24 mouse cellular contexts compared by ENCODE assay signal in the genomic region with DNA sequence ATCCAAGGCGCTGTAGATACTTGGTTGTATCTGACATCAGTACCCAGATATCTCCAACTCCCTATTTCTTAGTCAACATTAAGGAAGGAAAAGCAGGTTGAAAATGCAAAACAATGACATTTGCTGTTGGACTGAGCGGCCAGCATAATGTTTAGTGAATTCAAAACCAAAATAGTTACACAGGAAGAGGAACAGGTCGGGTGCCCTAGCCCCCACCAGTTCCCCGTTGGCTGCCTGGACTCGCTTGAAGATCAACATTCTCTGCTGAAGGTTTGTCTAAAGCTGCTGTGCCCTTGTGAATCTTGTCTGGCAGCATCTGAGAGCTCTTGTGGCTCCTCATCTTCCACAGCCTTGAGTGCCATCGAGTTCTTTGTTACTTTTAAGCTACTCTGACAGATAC.
DNase-seq lines count a peak whose midpoint lies in the region; ATAC-seq and TF ChIP-seq lines count a peak whose summit lies in the region.
"Had no signal": no experiment of that assay in that cellular context is flagged by ENCODE, and none has a peak within 500 bp of the region (broad histone marks: within the 10 kb centered on the region; RNA-seq: fewer than 3 reads in every experiment).

No protein-coding gene starts in this region.

- peaks cover 28% of the 10 kb centered on the region for H3K4me1 ChIP-seq in bone marrow macrophage, adult 2 months (ENCODE audit: control insufficient read depth, insufficient read depth, low read length)
- H3K4me1 ChIP-seq: embryonic facial prominence, embryonic 12.5 days; forebrain, embryonic 13.5 days had no signal

- H3K79me2 ChIP-seq in macrophage (ENCODE audit: inconsistent target), result no peaks in the 10 kb centered on the region

- peak; percentile 15 to 20 for DNase-seq in urinary bladder, adult 18-20 months (ENCODE audit: low spot score in 2 of 2)
- no peak for DNase-seq in urinary bladder, adult 2 months (ENCODE audit: low spot score)
- peak; percentile 17 to 19 for DNase-seq in B cell, adult 2 months
- no peak for DNase-seq in layer of hippocampus, adult 8-10 months (ENCODE audit: low spot score in 2 of 2)
- DNase-seq: adrenal gland, adult 8-10 months; adrenal gland, postnatal 14 days; adrenal gland, postnatal 36 days; cerebellum, adult 11-12 months; cerebellum, adult 2 months; cerebellum, adult 9-10 months; cerebellum, postnatal 10 days; cerebellum, postnatal 25 days; forebrain, postnatal 0 days had no signal

- ATAC-seq in cerebellum, adult (ENCODE audit: insufficient number of reproducible peaks, low FRiP score, low TSS enrichment), result no peak
- ATAC-seq: activated CD4-positive, CD25-positive, alpha-beta regulatory T cell, adult 4 months; CD4-positive, CD25-positive, alpha-beta regulatory T cell, adult 4 months; forebrain, embryonic 13.5 days; forebrain, embryonic 15.5 days; forebrain, postnatal 0 days; Patski had no signal

- no peak for TF ChIP-seq CTCF in bone marrow macrophage, adult 2 months (IDR thresholded peaks at IDR 0.05; ENCODE audit: low read depth, low read length)

- H3K4me3 ChIP-seq in bone marrow macrophage, adult 2 months (ENCODE audit: insufficient read depth, low read length), result no peak overlapping the region
- H3K4me3 ChIP-seq in macrophage (ENCODE audit: inconsistent target), result no peak overlapping the region
- H3K4me3 ChIP-seq: embryonic facial prominence, embryonic 10.5 days; embryonic facial prominence, embryonic 12.5 days; forebrain, embryonic 13.5 days; forebrain, embryonic 15.5 days had no signal

- H3K36me3 ChIP-seq in macrophage (ENCODE audit: inconsistent target), result no peaks in the 10 kb centered on the region
- H3K36me3 ChIP-seq: embryonic facial prominence, embryonic 10.5 days; embryonic facial prominence, embryonic 12.5 days; forebrain, embryonic 15.5 days; G1E had no signal

- 31% methylated on average over 6 of the region's 6 CpGs for WGBS in macrophage (ENCODE audit: missing documents)

- no peak for TF ChIP-seq POLR2A in bone marrow macrophage, adult 2 months (IDR thresholded peaks at IDR 0.05; ENCODE audit: borderline replicate concordance, low read depth, low read length)

- H3K27ac ChIP-seq in bone marrow macrophage, adult 2 months (ENCODE audit: insufficient read depth, low read depth, low read length), result peak overlapping the region; percentile 51
- H3K27ac ChIP-seq in macrophage, result peak overlapping the region; percentile 65
- H3K27ac ChIP-seq: embryonic facial prominence, embryonic 10.5 days; embryonic facial prominence, embryonic 12.5 days; forebrain, embryonic 13.5 days; forebrain, embryonic 15.5 days had no signal

Comparison
In these comparisons a context has a peak if more than half of its experiments do, and no peak if none do; other contexts are left out.
1. DNase-seq: peak in urinary bladder, adult 18-20 months (2 of 2) and B cell, adult 2 months (2 of 2); none in urinary bladder, adult 2 months (single experiment) and layer of hippocampus, adult 8-10 months (0 of 2).